Mouse (Mus musculus) stomach, embryonic 14.5 days (tissue): ENCODE results near the gene Fastkd3. TPM values are rescaled to one million over a fixed set of nuclear protein-coding genes. Genes with fewer than 3 reads are reported as not detected.

Source experiments
- ATAC-seq: fragments of 200-750 bp; cut with Nextera tagmentation; 2 replicates; pipeline ENCODE4 v1.8.0; 2017; ENCODE audit warnings: low read depth, moderate TSS enrichment; ENCODE audit not compliant: insufficient number of reproducible peaks, insufficient read depth, low FRiP score
- H3K27ac ChIP-seq: fragments of 300-500 bp; sonication (generic); 2 replicates; pipeline ENCODE4 v1.5.1; 2014; ENCODE audit warnings: mild to moderate bottlenecking, low read length, moderate library complexity, mixed read lengths
- H3K27me3 ChIP-seq: fragments of 300-500 bp; sonication (generic); 2 replicates; pipeline ENCODE4 v1.6.1; 2014; ENCODE audit warnings: low read length, control low read depth, mixed read lengths; ENCODE audit not compliant: control insufficient read depth, insufficient read depth
- H3K36me3 ChIP-seq: fragments of 300-500 bp; sonication (generic); 2 replicates; pipeline ENCODE4 v1.6.1; 2014; ENCODE audit warnings: mild to moderate bottlenecking, control low read depth, low read length, moderate library complexity, mixed read lengths; ENCODE audit not compliant: control insufficient read depth, insufficient read depth
- H3K4me1 ChIP-seq: fragments of 300-500 bp; sonication (generic); 2 replicates; pipeline ENCODE4 v1.6.1; 2014; ENCODE audit warnings: low read length, control low read depth, mixed read lengths; ENCODE audit not compliant: control insufficient read depth, insufficient read depth
- H3K4me2 ChIP-seq: fragments of 300-500 bp; sonication (generic); replicated peaks from 2 replicates; pipeline ENCODE4 v1.6.1; 2014; ENCODE audit warnings: low read depth, low read length, control low read depth
- H3K4me3 ChIP-seq: fragments of 300-500 bp; sonication (generic); 2 replicates; pipeline ENCODE4 v1.5.1; 2014; ENCODE audit warnings: low read depth, low read length, control low read depth
- H3K9ac ChIP-seq: fragments of 300-500 bp; sonication (generic); replicated peaks from 2 replicates; pipeline ENCODE4 v1.6.1; 2014; ENCODE audit warnings: low read depth, mild to moderate bottlenecking, control low read depth, low read length, moderate library complexity, mixed read lengths
- H3K9me3 ChIP-seq: fragments of 300-500 bp; sonication (generic); 2 replicates; pipeline ENCODE4 v1.6.1; 2016; ENCODE audit warnings: low read depth, low read length, control low read depth; ENCODE audit not compliant: control insufficient read depth
- WGBS: fragments of 180-500 bp; shearing (Covaris S2); extraction: QIAGEN DNeasy Blood & Tissue Kit; methylation state at CpG from one replicate; pipeline ENCODE4 v1.1.7; 2014; 5-methylcytosine and 5-hydroxymethylcytosine counted together
- polyA plus RNA-seq: library from polyadenylated mRNA; unstranded; fragments of >200 nt; fragmentation: Nextera tagmentation; extraction: Ambion mirVana; gene quantifications from 2 replicates; pipeline ENCODE4 v1.2.1, GENCODE M21; 2014

Fastkd3 gene
- polyA plus RNA-seq, 1 experiment from 2014 or later, result 33.2 TPM

GRCm38 (mm10) chr13:68598953-68599352 lies 16.9 kb downstream of the Fastkd3 start:
- 0 out of 2 replicates have a peak, but pooled peaks cover 5% of the 10 kb centered on the region for H3K4me1 ChIP-seq
- no peak overlapping the region for H3K4me2 ChIP-seq
- no peaks in the 10 kb centered on the region for H3K36me3 ChIP-seq
- H3K27ac ChIP-seq, result no peak overlapping the region
- no peak overlapping the region for H3K9ac ChIP-seq
- H3K9me3 ChIP-seq, result no peaks in the 10 kb centered on the region
- H3K4me3 ChIP-seq, result no peak overlapping the region
- no peak for ATAC-seq
- H3K27me3 ChIP-seq, result no peaks in the 10 kb centered on the region

DNA sequence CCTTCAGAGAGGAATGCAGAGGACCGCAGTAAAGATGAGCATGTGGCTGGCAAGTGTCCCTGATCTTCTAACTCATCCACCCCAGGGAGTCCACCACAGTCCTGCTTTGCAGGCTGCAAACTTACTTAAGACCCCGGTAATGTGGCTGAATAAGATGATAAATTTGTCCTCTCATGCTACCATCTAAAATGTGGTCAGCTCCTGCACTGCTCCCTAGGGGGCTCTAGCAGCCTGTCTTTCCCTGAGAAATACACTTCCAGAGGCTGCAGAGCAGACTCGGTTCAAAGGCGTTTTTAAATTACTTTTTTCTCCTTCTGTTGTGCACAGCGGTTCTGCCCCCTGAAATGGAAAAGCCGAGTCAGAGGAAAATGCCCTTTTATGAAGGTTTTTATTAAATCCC lies 19.1 kb downstream of the Fastkd3 start:
- Histone ChIP-seq H3K9ac (no peak overlapping the region), H3K4me1 (0 out of 2 replicates have a peak, but pooled peaks cover 5% of the 10 kb centered on the region), H3K4me3 (no peak overlapping the region), H3K27ac (no peak overlapping the region), H3K9me3 (no peaks in the 10 kb centered on the region), H3K4me2 (no peak overlapping the region), H3K27me3 (no peaks in the 10 kb centered on the region), H3K36me3 (no peaks in the 10 kb centered on the region)
- WGBS, result 16% methylated on average over 6 of the region's 6 CpGs
- peak; percentile 47; the same call in 1 of the 2 replicates for ATAC-seq

DNA sequence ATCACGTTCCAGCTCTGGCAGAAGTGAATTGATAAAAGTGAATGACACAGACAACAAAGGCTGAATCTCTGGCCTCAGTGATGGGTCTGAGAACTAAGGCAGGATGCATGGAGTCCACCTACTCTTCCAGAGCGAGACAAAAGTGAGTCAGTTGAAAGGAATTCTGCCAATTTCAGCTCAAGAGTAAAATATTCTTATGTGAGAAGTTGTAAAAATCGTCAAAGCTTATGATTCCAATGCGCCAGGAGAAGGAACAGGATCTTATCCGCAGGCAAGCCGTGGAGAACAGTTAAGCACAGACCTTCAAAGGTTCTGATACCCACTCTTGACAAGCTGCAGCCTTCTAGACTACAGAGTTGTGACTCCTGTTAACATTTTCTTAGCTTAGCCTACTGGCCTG lies 21.1 kb downstream of the Fastkd3 start:
- Histone ChIP-seq H3K27ac (no peak overlapping the region), H3K4me3 (no peak overlapping the region), H3K9ac (no peak overlapping the region), H3K36me3 (no peaks in the 10 kb centered on the region), H3K4me1 (no peaks in the 10 kb centered on the region), H3K27me3 (no peaks in the 10 kb centered on the region), H3K9me3 (no peaks in the 10 kb centered on the region), H3K4me2 (no peak overlapping the region)
- no peak for ATAC-seq
- WGBS, result 78% methylated on average over 6 of the region's 6 CpGs

GRCm38 (mm10) chr13:68605689-68606126 lies 23.7 kb downstream of the Fastkd3 start:
- Histone ChIP-seq H3K27ac (no peak overlapping the region), H3K4me1 (no peaks in the 10 kb centered on the region), H3K9me3 (no peaks in the 10 kb centered on the region), H3K9ac (no peak overlapping the region), H3K36me3 (no peaks in the 10 kb centered on the region), H3K27me3 (no peaks in the 10 kb centered on the region), H3K4me3 (peak overlapping the region; percentile 12; the same call in 1 of the 2 replicates), H3K4me2 (peak overlapping the region; percentile 32)
- WGBS, result 1% methylated on average over 11 of the region's 11 CpGs
- ATAC-seq, result peak; percentile 68

DNA sequence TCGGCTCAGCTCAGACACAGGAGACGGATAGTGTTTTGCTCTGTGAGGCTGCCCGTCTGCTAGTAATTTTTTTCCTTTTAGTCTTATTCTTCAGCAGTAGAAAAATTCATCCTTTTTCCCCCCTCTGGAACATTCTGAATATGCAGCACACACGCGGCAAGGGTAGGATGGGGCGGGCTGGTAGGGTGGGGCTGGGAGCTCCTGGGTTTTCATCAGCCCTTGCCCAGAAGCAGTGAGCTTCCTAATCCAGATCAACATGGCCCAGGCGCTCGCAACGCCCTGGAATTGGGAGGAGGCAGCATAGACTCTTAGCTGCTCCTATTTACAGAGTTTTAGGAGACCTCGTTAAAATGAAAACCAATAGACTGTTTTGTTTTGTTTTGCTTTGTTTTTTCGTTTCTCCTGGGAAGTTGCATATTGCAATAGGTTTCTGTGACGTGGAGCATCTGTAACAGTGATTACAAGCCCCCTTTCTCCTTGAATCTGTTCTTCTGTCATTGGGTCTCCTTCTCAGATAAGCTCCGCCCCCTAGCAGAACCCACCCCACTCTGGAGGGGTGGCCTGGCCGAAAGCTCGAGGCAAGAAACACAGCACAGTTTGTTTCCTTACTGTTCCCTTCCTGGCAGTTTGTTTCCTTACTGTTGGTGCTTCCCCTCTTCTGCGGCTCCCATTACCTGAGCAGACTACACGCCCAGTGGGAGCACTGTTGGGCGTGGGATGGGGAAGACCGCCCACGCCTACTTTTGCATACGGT lies 25.8 kb downstream of the Fastkd3 start:
- WGBS, result 36% methylated on average over 21 of the region's 21 CpGs
- peak; percentile 48; the same call in 1 of the 2 replicates for ATAC-seq
- H3K4me3 ChIP-seq, result 0 out of 2 replicates have a peak overlapping the region, but pooled peaks have one; percentile 1
- no peak overlapping the region for H3K27ac ChIP-seq
- no peaks in the 10 kb centered on the region for H3K36me3 ChIP-seq
- no peak overlapping the region for H3K9ac ChIP-seq
- H3K9me3 ChIP-seq, result no peaks in the 10 kb centered on the region
- no peaks in the 10 kb centered on the region for H3K4me1 ChIP-seq
- H3K27me3 ChIP-seq, result no peaks in the 10 kb centered on the region
- peak overlapping the region; percentile 28 for H3K4me2 ChIP-seq

GRCm38 (mm10) chr13:68622792-68623191 lies 40.8 kb downstream of the Fastkd3 start:
- H3K27ac ChIP-seq, result no peak overlapping the region
- H3K4me3 ChIP-seq, result no peak overlapping the region
- no peaks in the 10 kb centered on the region for H3K36me3 ChIP-seq
- H3K27me3 ChIP-seq, result no peaks in the 10 kb centered on the region
- H3K4me1 ChIP-seq, result no peaks in the 10 kb centered on the region
- ATAC-seq, result peak; percentile 28; the same call in 1 of the 2 replicates
- H3K9ac ChIP-seq, result no peak overlapping the region
- H3K9me3 ChIP-seq, result no peaks in the 10 kb centered on the region
- H3K4me2 ChIP-seq, result no peak overlapping the region
- WGBS, result 63% methylated on average over 6 of the region's 6 CpGs

GRCm38 (mm10) chr13:68627041-68627440 lies 45.0 kb downstream of the Fastkd3 start:
- H3K4me2 ChIP-seq, result no peak overlapping the region
- no peaks in the 10 kb centered on the region for H3K27me3 ChIP-seq
- H3K4me1 ChIP-seq, result no peaks in the 10 kb centered on the region
- WGBS, result 62% methylated on average over 3 of the region's 3 CpGs
- no peak overlapping the region for H3K27ac ChIP-seq
- H3K9me3 ChIP-seq, result no peaks in the 10 kb centered on the region
- no peak for ATAC-seq
- no peaks in the 10 kb centered on the region for H3K36me3 ChIP-seq
- H3K9ac ChIP-seq, result no peak overlapping the region
- H3K4me3 ChIP-seq, result no peak overlapping the region
